Mouse (Mus musculus) lung, adult 18-20 months (tissue): ENCODE measurements around the gene Maml3.
A peak's percentile ranks its signal among the peaks of the same experiment; 100 is the strongest.

ENCODE experiments used
- DNase-seq, 2 experiments: peaks; one replicate each; pipeline ENCODE4 v3.0.0; 2022; ENCODE audit warnings: mixed read lengths in 2 of 2

Maml3 gene

DNA sequence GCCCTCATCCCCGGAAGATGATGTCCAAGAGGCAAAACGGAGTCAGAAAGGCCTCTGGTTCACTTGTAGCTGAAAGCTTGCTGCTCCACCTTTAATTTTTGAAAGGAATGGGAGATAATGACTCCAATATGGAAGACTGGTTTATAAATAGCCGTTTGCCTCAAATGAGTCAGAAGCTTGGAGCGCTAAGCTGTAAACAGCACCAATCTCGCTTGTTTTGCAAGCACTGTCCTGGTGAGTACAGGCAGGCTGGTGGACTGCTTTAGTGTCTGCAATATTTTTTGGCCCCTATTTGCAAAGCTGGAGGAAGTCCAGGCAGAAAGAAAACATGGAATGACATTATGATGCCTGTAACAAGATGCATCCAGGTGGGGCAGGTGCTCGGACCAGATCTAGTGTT lies 335.7 kb downstream of the Maml3 start:
- peak in 1 of 2 experiments; percentile 39 for DNase-seq

DNA sequence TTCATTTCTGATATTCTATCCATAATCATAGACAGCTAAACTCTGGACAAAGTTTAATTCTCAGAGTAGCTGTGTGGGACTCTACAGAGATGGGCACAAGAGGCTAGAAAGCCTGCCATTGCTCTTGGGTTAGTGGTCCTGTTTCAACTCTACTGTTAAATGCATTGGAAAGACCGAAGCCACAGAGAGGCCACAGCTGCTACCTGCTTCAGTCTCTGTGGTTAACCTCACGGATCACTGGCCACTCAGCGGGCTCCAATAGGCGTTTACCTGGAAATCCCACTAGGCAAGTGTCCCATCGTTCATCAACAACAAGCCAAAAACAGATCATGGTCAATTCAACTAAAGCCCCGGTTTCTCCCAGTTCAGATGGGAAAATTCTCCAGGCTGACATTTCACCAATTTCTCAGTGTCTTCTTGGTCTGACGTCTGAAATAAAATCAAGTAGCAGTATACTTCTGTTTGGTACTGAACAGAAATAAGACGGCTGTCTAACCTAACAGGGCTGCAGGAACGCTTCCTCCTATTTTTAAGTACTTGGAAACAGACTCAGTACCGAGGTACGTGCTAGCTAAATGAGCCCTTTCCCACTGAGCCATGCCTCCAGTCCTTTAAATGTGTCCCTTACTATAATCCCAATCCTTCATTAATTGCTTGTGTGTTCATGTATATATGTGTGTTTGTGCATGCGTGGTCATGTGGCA lies 339.5 kb downstream of the Maml3 start:
- DNase-seq: no peak

DNA sequence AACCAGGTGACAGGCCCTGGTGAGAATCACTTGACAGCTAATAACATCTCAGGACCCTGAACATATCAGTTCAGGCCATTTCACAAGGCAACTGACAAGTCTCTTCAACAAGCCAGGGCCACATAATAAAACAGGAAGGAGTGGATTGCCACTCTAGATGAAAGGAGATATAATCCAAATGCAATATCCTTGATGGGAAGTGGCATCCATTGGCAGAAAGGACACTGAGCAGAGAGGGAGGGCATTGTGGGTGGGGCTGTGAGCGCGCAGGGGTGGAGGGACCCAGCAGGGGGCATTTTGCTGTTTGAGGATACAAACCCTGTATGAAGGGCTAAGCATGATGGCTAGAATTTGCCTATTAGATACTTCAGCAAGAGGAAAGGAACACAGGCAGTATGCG lies 340.7 kb downstream of the Maml3 start:
- DNase-seq: no peak

DNA sequence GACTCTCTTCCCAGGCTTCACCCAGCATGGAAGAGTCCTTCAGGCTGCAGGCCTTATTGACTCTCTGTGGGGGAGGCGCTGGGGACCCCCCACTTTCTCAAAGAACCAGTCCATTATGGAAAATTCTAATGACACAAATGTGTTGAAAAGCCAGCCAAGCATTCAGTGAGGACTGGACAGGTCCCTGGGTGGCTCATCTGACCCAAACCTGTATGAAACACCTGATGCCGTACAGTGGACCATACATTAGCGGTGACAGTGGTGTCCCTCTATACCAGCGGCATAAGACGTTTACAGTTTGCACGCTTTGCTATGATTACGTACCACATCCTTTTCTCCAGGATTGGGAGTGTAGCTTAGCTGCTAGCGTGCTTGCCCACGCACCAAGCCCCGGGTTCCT lies 342.0 kb downstream of the Maml3 start:
- DNase-seq: no peak

DNA sequence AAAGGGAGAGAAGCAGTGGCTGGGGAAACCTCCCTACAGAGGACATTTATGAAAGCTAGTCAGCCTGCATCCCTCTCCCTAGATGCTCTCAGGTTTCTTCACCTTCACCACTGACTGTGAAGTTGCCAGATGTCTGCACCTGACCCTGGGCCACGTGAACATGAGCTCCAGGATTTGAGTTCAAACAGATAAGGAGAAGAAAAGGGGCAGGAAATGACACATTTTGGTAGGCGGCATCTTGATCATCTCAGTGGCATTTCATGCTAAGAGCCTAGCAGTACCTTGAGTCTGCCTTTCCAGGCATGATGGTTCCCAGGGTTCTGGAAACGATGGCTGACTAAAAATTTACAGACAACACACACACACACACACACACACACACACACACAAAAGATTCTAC lies 345.3 kb downstream of the Maml3 start:
- no peak for DNase-seq

DNA sequence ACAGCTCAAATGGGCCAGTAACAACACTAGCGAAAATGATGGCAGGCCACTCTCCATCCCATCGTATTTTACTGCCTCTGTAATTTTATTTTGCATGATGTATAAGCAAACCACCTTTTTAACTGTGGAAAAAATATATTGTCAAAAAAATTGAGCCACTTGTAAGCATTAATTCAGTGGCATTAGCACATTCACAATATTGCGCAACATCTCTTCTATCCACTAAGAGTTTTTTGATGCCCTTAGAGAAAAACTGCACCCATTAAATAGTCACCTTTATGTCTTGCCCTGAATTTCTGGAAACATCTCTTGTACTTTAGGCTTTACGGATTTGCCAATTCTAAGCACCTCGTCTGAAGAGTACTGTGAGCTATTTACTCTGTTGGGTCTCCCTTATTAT lies 347.8 kb downstream of the Maml3 start:
- no peak for DNase-seq

DNA sequence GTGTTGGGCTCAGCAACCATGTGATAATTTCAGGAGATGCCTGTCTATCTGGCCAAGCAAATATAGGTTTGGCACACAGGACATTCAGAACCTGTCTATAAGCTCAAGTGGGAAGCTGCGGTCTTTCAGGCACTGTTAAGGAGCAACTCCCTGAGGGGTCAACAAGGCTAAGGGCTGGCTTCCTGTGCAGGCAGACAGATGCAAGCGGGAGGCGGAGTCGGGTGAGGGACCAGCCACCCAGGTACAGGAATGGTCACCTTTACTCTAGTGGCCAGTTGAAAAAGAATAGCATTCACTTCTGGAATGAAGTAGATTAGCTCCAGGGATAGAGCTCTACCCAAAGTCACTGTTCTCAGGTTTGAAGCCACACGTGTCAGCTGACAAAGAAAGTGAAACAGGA lies 348.6 kb downstream of the Maml3 start:
- DNase-seq: peak; percentile 35 to 53

DNA sequence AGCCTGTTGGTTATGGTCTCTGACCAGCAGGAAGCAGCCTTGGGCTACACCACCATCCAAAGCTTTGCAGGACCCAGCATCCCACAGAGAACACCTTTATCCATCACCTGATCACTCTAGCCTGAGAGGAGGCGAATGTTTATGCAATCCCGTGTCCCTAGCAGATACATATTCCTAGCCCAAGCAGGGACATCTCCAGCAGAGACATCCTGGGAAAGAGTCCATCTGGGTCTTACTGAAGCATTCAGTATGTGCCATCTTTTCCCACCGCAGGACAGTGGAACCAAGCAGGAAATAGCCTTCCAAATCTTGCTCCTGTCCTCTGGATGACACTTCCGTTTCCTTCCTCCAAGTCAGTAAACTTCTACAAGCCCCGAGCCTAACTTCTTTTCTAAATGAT lies 351.6 kb downstream of the Maml3 start:
- DNase-seq: no peak

DNA sequence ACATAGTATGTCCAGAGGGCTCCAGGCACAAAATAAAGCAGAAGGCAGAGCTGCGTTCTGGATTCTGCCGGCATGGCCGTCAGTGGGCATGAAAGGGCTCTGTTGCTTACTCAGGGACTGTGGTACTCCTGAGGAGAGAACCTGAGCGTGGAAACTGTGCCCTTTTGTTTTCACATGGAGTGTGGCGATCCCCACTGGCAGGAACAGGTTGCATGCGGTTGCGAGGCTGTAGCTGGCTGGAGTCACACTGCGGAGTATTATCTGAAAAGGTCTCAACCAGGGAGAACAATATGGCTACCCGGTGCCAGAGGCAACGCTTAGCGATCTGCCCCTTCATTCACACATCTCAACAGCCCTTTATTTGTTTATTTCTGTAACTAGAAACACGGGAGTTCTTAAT lies 353.4 kb downstream of the Maml3 start:
- no peak for DNase-seq

DNA sequence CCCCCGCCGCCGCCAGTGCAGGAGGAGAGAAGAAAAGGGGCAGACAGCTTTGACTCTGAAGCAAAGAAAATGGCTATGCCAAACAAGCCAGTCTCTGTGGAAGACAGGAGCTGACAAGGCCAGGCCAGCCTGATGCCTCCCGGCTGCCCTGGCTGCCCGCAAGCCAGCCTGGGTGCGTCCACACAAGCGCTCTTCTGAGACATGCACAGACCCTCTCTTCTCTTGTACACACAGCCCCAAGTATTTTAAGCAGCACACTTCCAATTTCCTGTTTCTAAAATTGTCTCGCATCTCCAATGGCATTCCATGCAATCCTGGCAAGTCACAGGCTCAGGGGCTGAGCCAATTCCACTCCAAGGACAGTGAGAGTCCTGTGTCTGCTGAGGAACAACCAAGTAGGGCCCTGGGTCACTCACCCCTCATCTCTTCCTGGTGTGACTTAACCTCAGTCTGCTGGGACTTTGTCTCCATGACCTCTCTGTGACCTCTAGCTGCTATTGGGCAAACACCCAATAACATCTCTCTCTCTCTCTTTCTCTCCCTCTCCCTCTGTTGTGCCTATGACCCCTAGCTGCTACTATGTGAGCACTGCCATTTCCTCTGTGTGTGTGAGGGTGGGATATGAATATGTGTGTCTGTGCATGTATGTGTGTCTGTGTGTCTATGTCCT lies 354.9 kb downstream of the Maml3 start:
- peak; percentile 51 to 67 for DNase-seq

DNA sequence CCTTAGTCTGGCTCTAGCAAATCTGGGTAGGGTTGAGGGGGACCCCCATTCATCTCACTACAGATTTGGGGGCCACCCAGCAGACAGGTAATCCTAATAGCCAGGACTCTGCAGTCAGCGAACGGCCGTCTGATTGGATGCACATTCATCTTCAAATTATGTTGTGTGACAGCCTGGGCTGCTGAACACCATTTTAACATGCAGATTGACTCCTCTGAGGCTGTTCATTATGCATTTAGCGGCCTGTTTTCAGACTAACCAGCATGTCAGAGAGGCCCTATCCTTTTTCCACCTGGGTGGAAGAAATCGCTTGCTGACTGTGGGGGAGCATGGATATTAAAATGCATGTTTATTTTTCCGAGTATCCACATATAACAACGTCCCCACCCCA lies 355.5 kb downstream of the Maml3 start:
- DNase-seq: no peak

DNA sequence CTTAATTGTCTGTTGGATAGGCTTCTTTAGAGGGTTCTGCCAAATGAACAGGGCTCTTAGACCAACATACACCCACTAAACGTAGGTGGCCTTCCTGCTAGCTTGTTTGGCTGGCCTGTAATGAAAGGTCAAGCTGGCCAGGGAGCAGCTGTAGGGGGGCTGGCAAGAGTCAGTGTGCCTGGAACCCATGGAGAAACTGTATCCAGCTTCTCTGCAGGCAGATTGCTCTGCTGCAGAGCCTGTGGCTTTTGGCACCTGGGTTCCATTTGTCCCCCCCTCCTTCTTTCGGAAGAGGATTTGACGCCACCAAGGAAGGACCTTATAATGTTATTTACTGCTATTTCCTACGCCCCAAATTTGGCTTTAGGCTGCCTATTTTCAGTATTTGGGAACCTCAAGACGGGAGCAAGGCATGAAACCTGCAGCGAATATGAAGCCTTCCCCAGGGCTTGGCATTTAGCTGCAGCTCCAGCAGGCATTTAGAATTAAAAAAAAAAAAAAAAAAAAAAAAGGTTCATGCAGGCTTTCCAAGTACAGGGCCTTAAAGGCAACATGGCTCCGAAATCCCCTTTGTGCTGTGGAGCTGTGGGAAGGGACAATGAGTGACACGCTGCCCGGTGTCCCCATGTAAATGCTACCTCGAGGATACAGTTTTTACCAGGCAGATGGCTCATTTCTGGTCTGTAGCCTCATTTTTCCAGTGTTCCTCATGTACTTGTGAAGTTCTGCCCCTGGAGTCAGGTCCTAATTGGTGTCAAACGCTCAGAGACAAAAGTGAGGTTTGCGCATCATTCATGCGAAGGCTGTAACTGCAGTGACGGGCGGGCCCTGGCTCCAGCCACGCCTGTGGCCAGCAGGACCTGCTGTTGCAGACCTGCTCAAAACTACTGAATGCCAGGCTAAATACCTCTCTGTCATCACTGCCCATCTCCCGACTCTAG lies 356.2 kb downstream of the Maml3 start:
- no peak for DNase-seq

DNA sequence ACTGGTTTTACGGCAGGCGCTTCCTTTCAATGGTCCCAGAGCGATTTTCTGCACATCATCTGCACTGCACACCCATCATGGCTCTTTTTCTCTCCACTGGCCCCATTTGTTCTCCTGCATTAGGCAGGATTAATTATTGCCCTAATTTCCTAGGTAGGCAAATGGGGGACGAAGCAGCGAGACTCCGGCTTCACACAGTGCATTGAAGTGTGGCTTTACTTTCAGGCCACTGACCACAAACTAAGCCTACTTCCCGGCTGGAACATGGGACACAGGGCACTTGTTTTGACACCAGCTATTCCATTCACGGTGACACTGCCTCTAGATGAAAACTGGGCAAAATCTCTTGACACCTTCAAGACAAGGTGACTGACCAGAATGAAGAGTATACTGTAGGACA lies 358.1 kb downstream of the Maml3 start:
- no peak for DNase-seq

DNA sequence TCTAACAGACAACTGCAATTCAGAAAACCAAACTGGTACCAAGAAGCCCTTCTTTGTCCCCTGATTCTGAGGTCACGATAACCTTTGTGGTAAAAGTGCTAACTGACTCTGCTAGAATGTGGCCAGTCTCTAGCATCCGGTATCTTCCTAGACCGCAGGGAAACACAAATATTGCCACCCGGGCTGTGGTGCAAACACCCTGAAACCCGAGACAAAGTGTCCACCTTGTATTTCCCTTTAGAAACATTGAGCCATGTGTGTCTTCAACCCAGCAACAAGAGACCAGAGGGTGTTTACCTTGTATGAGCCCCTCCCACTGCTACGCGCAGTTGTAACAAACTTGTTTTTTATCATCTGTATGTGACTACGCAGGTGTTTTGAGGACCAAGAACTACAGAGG lies 359.7 kb downstream of the Maml3 start:
- no peak for DNase-seq

DNA sequence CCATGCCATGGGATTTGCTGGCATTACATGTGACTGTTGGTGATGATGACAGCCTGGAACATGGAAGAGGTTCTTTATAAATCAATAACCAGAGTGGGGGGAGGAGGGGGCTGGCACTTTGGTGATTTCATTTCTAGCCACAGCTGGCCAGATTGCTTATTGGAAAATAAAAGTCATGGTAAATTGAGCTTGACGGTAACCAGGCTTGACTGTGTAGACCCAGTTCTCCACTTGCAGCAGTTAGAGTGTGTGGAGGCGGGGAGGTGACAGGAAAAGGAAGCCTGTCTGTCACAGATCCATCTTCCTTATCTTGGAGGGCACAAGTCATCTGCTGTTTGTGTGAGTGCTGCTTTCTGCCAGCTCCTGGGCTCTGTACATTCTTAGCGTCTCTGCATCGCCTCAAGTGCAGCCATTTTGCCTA lies 360.5 kb downstream of the Maml3 start:
- DNase-seq: peak in 1 of 2 experiments; percentile 34

DNA sequence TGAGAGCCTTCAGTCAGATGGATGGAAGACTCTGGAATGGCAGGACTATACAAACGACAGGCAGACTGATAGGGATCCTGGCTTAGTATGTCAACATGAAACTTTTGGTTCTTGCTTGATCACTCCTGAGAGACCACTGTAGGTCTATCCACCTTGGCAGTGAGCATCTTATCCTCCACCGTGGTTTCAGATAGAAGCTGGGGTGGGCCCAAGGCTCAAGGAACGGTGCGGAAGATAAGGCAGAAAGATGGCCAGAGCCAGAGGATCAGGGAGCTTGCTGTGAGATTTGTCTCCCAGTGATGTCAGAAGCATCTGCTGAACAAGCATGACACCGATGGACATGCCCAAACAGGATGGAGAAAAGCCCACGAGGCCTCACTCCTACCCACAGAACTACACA lies 362.5 kb downstream of the Maml3 start:
- no peak for DNase-seq

DNA sequence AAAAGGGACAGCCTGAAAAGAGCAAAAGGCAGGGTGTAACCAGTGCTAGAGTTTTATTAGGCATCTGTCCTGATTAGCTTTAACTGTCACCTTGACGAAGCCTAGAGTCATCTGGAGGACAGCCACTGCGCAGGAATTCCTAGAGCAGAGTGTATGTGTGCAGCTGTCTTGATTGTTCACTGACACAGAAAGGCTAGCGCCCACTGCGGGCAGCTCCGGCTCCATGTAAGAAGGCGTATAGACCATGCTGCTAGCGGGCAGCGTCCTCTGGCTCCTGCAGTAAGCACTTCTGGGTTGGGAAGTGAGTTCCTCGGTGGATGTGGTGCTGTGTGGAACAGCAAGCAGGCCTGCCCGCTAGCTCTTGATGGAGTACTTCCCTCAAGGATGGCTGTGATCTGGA lies 363.1 kb downstream of the Maml3 start:
- DNase-seq: no peak

DNA sequence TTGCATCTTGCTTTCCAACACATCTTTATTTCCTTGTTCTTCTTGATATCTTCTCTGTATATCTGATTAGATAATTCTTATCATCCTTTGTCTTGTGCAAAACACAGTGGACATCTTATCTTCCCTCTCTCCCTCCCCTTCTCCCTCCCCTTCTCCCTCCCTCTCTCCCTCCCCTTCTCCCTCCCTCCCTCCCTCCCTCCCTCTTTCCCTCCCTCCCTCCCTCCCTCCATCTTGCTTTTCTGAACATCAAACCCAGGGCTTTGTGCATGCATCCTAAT lies 365.1 kb downstream of the Maml3 start:
- no peak for DNase-seq

DNA sequence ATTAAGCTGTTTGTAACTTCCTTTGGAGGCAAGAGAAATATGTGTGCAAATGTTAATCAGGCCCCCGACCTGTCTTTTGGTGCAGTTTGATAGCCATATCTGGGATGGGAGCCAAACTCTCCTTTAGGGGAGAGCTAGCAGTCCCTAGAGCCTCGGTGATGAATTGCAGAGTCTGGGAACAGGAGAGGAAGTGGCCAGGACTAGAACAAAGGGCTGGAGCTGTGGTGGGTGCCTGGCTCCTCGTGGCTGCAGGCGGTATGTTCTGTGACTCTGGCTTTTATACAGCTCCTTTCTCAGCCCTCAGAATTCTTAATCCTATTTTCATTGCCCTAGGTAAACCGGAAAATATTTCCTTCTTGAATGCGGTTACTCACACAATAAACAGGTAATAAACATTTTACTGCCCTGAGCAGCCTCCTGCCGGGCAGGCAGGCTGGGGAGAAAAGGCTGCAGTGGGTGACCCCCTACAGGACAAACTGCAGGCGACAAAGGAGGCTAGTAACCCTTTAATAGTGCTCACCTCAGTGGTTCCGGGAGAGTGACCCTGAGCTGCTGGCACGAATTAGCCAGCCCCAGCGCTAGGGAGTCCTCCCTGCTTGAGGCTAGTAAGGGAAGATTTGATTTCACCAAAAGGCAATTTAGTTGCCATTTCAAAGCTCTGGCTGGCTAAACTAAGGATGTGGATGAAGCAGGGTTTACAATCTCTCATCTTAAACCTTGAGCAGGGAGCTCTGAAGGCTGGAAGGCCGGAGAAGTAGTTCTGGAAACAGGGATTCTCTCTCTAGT lies 365.6 kb downstream of the Maml3 start:
- DNase-seq: no peak

DNA sequence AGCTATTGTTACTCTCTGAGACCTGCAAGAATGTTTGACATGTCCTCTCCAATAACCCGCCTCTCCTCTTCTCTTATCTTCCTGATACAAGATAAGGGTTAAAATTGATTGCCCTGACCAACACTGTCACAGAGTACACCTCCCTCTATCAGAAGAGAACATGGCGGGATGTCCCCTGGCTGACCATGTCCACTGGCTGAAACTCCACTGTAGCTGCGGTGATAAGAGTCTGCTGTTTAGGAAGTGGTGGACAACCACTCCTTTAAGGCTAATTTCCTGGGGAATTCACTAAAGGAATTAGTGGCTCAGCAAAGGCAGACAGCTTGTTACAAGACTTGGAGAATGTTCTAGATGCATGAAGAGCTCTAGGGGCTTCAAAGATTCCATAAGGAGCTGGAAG lies 371.2 kb downstream of the Maml3 start:
- DNase-seq: no peak

DNA sequence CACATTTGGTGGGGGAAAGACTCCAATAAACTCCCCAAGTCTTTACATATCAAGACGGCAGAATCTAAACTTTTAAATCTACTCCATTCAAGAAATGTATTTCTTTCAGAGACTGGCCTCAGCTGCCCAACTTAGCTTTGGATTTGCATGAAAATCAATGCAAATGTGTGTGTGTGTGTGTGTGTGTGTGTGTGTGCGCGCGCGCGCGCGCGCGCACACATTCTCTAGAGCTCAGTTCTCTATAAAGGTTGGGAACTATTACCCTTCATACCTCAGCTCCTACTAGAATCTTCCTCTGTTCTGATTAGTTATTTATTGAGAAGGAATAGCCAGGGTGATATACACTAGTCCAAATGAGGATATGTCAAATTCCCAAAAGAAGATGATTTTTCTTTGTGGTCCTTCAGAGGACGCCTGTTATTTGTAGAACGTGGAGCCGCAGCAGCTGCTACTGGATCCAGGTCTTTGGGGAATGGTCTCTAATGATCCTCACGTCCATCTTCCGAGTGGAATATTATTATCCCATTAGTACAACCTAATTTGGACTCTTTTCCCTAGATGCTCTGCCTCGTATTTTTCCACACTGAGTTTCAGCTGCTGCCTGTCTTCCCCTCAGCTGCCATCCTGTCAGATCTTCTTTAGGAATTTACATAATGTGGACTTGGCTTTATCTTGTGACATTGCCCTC lies 372.8 kb downstream of the Maml3 start:
- DNase-seq: no peak

DNA sequence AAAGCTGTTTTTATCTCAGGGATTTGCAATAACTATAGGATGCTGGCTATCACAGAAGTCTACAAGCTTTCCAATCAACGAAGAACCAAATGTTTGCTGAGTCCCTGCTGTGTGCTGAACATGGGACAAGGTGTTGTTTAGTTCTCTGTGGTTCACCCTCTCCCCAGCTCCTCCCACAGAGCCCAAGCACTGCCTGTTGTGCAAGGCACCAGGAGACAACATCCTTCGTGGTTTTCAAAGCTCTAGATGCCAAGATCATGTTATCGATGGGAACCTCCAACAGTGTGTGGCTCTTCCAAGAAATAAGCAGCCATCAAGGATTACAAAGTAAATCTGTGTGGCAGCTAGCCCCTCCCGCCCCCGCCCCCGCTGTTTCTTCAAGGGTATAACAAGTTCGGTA lies 374.2 kb downstream of the Maml3 start:
- DNase-seq: no peak
